Mouse (Mus musculus) forebrain, embryonic 12.5 days (tissue): ENCODE measurements at regions not wholly inside any gene's neighbourhood (a gene's known extent, or its start where the extent isn't known, plus 50 kb on each side); places are given as distances from the start of the nearest gene placed in this dataset.
"Not testable (repeated sequence)": the region's sequence is repeated elsewhere in the genome, so short reads cannot be mapped to it uniquely, and the experiment has no call there.

Experiments used
- ATAC-seq: fragments of 200-750 bp; cut with Nextera tagmentation; 2 replicates; pipeline ENCODE4 v1.8.0; 2017; ENCODE audit warnings: moderate TSS enrichment; ENCODE audit not compliant: low FRiP score
- H3K27ac ChIP-seq: fragments of 300-500 bp; sonication (generic); 2 replicates; pipeline ENCODE4 v1.5.1; 2016; ENCODE audit warnings: mild to moderate bottlenecking
- H3K27me3 ChIP-seq: fragments of 300-500 bp; sonication (generic); 2 replicates; pipeline ENCODE4 v1.6.1; 2016; ENCODE audit warnings: mild to moderate bottlenecking
- H3K36me3 ChIP-seq: fragments of 300-500 bp; sonication (generic); replicated peaks from 2 replicates; pipeline ENCODE4 v1.6.1; 2016; ENCODE audit warnings: mild to moderate bottlenecking
- H3K4me1 ChIP-seq: fragments of 300-500 bp; sonication (generic); 2 replicates; pipeline ENCODE4 v1.6.1; 2016
- H3K4me2 ChIP-seq: fragments of 300-500 bp; sonication (generic); 2 replicates; pipeline ENCODE4 v1.6.1; 2016; ENCODE audit warnings: mild to moderate bottlenecking, moderate library complexity
- H3K4me3 ChIP-seq: fragments of 300-500 bp; sonication (generic); replicated peaks from 2 replicates; pipeline ENCODE4 v1.5.1; 2016; ENCODE audit warnings: mild to moderate bottlenecking
- H3K9ac ChIP-seq: fragments of 300-500 bp; sonication (generic); 2 replicates; pipeline ENCODE4 v1.6.1; 2016; ENCODE audit warnings: mild to moderate bottlenecking
- H3K9me3 ChIP-seq: fragments of 300-500 bp; sonication (generic); 2 replicates; pipeline ENCODE4 v1.6.1; 2016
- WGBS: fragments of 180-500 bp; shearing (Covaris S2); methylation state at CpG from one replicate; pipeline ENCODE4 v1.1.7; 2016; 5-methylcytosine and 5-hydroxymethylcytosine counted together

DNA sequence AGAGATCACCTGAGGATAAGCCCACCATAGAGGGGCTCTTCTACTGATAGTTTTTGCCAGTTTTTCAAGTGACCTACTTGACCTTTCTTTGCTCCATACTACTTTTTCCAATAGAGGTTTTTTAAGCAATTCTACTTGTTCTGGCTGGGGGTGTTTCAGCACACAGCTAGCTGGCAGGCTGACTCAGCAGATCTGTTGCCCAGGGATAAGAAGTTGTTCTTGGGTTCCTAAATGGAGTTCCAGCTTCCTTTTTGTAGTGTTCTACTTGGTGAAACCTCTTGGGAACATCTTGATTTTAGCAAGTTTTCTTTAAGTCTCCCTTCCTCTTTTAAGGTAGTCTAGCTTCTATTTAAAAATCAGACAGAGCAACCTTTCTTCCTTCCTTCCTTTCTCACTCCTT is 61.0 kb downstream of the 4930474N05Rik start:
- H3K9me3 ChIP-seq: no peaks in the 10 kb centered on the region
- no peak for ATAC-seq
- H3K4me1 ChIP-seq: no peaks in the 10 kb centered on the region
- H3K27me3 ChIP-seq: no peaks in the 10 kb centered on the region
- no peaks in the 10 kb centered on the region for H3K36me3 ChIP-seq
- no peak overlapping the region for H3K27ac ChIP-seq
- no peak overlapping the region for H3K4me2 ChIP-seq
- H3K9ac ChIP-seq: no peak overlapping the region
- H3K4me3 ChIP-seq: no peak overlapping the region

DNA sequence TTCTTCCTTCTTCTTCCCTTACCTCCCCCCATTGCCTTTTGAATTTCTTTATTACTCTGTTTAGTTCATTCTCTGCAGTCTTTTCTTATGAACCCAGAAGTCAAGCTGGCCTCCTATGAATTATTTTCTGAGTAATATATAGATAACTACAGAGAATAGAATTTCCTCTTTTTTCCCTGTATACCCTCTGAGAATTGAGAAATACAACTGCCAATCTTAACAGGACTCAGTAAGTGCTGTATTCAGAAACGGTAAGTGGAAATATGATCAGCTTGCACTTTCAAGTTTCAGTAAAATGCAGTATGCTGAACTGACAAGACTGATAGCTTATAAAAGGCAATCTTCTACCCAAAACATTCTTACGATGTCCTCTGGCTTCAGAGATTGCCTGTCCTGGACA is 61.5 kb downstream of the 4930474N05Rik start:
- Histone ChIP-seq H3K27me3 (no peaks in the 10 kb centered on the region), H3K36me3 (no peaks in the 10 kb centered on the region), H3K9ac (no peak overlapping the region), H3K4me3 (no peak overlapping the region), H3K4me2 (no peak overlapping the region), H3K4me1 (no peaks in the 10 kb centered on the region), H3K9me3 (no peaks in the 10 kb centered on the region), H3K27ac (no peak overlapping the region)
- ATAC-seq: no peak
- 82% methylated on average over 2 of the region's 2 CpGs for WGBS

GRCm38 (mm10) chr14:36183701-36184100 is 89.0 kb downstream of the 4930474N05Rik start:
- Histone ChIP-seq H3K4me2 (no peak overlapping the region), H3K4me1 (no peaks in the 10 kb centered on the region), H3K36me3 (no peaks in the 10 kb centered on the region), H3K4me3 (no peak overlapping the region), H3K27me3 (no peaks in the 10 kb centered on the region), H3K9ac (no peak overlapping the region), H3K27ac (no peak overlapping the region), H3K9me3 (no peaks in the 10 kb centered on the region)
- 44% methylated on average over 1 of the region's 1 CpGs for WGBS
- no peak for ATAC-seq

DNA sequence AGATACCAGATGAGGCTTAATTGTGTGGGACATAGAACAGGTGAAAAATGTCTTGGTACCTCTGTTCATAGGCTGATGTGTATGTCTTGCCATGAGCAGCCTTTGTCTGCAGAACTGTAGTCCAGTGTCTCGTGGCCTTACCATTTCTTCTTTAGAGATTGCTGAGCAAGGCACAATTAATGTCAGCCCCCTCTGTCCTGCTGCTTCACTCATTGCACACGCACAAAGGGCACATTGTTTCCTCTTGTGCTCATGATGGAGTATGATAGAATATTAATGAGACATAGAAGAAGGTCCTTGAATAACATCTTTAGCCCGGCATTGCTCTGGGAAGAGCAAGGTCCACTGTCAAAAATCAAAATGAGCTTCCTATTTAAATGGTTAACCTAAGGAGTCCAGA is 101.8 kb downstream of the 4930474N05Rik start:
- WGBS: 49% methylated on average over 3 of the region's 3 CpGs
- Histone ChIP-seq H3K27ac (no peak overlapping the region), H3K9ac (no peak overlapping the region)

GRCm38 (mm10) chr14:36198396-36198795 is 103.7 kb downstream of the 4930474N05Rik start:
- Histone ChIP-seq H3K9me3 (no peaks in the 10 kb centered on the region), H3K36me3 (no peaks in the 10 kb centered on the region), H3K9ac (no peak overlapping the region), H3K4me1 (0 out of 2 replicates have a peak, but pooled peaks cover 3% of the 10 kb centered on the region), H3K4me3 (no peak overlapping the region), H3K27ac (no peak overlapping the region), H3K27me3 (no peaks in the 10 kb centered on the region), H3K4me2 (no peak overlapping the region)
- no peak for ATAC-seq
- WGBS: 97% methylated on average over 5 of the region's 5 CpGs

More for the DNA sequence above, 101.8 kb downstream of the 4930474N05Rik start:
- H3K36me3 ChIP-seq: no peaks in the 10 kb centered on the region
- no peaks in the 10 kb centered on the region for H3K27me3 ChIP-seq
- no peak overlapping the region for H3K4me3 ChIP-seq
- H3K4me2 ChIP-seq: no peak overlapping the region
- H3K9me3 ChIP-seq: no peaks in the 10 kb centered on the region
- 0 out of 2 replicates have a peak, but pooled peaks cover 3% of the 10 kb centered on the region for H3K4me1 ChIP-seq
- no peak for ATAC-seq

DNA sequence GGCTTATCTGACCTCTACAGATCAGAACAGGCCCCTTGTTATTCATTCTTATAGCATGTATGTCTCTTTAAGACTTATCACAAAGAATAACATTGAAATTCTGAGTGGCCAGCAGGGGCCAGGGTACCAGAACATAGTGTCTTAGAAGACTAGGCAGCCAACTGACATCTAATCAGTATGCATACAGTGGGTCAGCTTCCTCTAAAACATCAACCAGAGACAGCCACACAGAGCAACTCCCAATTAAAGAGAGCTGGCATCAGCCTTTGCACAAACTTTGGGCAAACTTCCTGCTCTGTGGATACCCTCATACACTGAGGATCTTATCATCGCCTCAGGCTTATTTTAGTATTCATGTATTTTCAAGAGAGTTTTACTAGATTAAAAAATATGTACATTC is 109.1 kb downstream of the 4930474N05Rik start:
- ATAC-seq: no peak
- Histone ChIP-seq H3K9ac (no peak overlapping the region), H3K9me3 (no peaks in the 10 kb centered on the region), H3K27me3 (no peaks in the 10 kb centered on the region), H3K27ac (no peak overlapping the region), H3K4me1 (no peaks in the 10 kb centered on the region), H3K36me3 (no peaks in the 10 kb centered on the region), H3K4me2 (no peak overlapping the region), H3K4me3 (no peak overlapping the region)
- WGBS: 97% methylated on average over 1 of the region's 1 CpGs

GRCm38 (mm10) chr14:36212830-36213229 is 118.1 kb downstream of the 4930474N05Rik start:
- Histone ChIP-seq H3K4me2 (no peak overlapping the region), H3K4me1 (no peaks in the 10 kb centered on the region), H3K27me3 (no peaks in the 10 kb centered on the region), H3K4me3 (no peak overlapping the region), H3K36me3 (no peaks in the 10 kb centered on the region), H3K27ac (no peak overlapping the region), H3K9me3 (no peaks in the 10 kb centered on the region), H3K9ac (no peak overlapping the region)
- ATAC-seq: peak; percentile 68; the same call in 1 of the 2 replicates
- 29% methylated on average over 4 of the region's 4 CpGs for WGBS

DNA sequence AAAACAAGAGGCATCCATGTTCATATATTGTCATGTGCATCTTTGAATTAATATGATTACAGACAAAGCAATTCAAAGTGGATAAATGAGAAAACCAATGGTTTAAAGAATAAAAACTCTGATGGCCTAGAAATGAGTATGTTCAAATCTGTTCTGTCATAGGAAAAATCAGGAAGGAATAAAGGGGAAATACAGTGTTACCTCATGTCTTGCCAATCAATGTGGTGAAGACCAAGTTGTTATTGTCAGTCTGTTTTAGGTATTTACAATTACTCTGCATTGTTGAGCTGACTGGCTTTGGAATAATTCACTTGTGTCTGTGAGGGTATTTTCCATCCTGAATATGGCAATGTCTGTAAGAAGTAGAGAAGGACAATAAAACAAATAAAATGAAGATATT is 151.1 kb downstream of the 4930474N05Rik start:
- no peak overlapping the region for H3K4me2 ChIP-seq
- no peaks in the 10 kb centered on the region for H3K9me3 ChIP-seq
- no peak for ATAC-seq
- H3K27ac ChIP-seq: no peak overlapping the region
- no peak overlapping the region for H3K9ac ChIP-seq
- H3K27me3 ChIP-seq: no peaks in the 10 kb centered on the region
- no peaks in the 10 kb centered on the region for H3K36me3 ChIP-seq
- H3K4me1 ChIP-seq: no peaks in the 10 kb centered on the region
- no peak overlapping the region for H3K4me3 ChIP-seq

DNA sequence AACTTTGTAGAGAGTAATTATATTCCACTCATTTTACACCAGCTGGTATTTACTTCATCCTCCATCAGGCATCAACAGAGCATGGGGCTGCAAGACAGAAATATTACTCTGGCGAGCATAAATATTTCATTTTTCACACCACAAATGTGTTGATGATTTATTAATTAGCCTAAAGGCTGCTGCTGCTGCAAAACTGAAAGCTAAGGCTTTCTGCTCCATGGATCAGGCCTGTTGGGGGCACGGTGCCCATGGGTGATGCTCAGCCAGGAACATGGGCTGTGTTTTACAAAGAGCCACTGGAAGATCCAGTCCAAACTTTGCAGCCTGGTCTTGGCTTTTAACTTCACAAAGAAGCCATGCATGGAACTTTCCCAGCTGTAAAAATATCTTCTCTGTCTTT is 167.4 kb downstream of the 4930474N05Rik start:
- Histone ChIP-seq H3K27me3 (no peaks in the 10 kb centered on the region), H3K4me3 (no peak overlapping the region), H3K9me3 (no peaks in the 10 kb centered on the region), H3K4me2 (no peak overlapping the region), H3K9ac (no peak overlapping the region), H3K27ac (no peak overlapping the region), H3K4me1 (no peaks in the 10 kb centered on the region), H3K36me3 (no peaks in the 10 kb centered on the region)
- no peak for ATAC-seq
- WGBS: 64% methylated on average over 2 of the region's 2 CpGs

GRCm38 (mm10) chr14:36283825-36284414 is 189.2 kb downstream of the 4930474N05Rik start:
- Histone ChIP-seq H3K9me3 (no peaks in the 10 kb centered on the region), H3K4me1 (no peaks in the 10 kb centered on the region), H3K4me2 (no peak overlapping the region), H3K9ac (no peak overlapping the region), H3K36me3 (no peaks in the 10 kb centered on the region), H3K27me3 (no peaks in the 10 kb centered on the region), H3K4me3 (no peak overlapping the region), H3K27ac (no peak overlapping the region)
- WGBS: 84% methylated on average over 1 of the region's 1 CpGs
- ATAC-seq: no peak

- Histone ChIP-seq H3K27me3 (no peaks in the 10 kb centered on the region), H3K27ac (no peak overlapping the region), H3K9me3 (no peaks in the 10 kb centered on the region), H3K9ac (no peak overlapping the region), H3K4me1 (no peaks in the 10 kb centered on the region), H3K36me3 (no peaks in the 10 kb centered on the region), H3K4me2 (no peak overlapping the region), H3K4me3 (no peak overlapping the region)
- 44% methylated on average over 1 of the region's 1 CpGs for WGBS
- no peak for ATAC-seq
These were observed 194.1 kb downstream of the 4930474N05Rik start for GRCm38 (mm10) chr14:36288697-36289286.

DNA sequence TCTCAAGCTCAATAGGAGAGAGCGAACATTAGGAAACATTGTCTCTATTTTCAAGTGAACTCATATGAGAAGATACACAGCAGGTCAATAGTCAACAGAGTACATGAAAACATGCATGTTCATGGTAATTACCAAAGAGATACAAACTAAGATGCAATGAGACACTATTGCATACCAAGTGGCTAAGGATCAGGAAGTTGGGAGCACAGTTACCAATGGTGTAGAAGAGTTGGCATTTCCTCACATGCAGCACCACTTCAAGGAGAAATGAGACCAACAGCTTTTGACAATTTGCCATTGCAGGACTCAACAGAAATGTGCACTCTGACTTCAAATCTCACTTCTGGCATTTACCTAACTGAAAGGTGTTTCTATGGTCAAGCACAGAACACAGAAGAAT is 215.6 kb downstream of the 4930474N05Rik start:
- no peaks in the 10 kb centered on the region for H3K9me3 ChIP-seq
- H3K36me3 ChIP-seq: no peaks in the 10 kb centered on the region
- H3K4me1 ChIP-seq: no peaks in the 10 kb centered on the region
- H3K4me3 ChIP-seq: no peak overlapping the region
- 96% methylated on average over 1 of the region's 1 CpGs for WGBS
- H3K27me3 ChIP-seq: no peaks in the 10 kb centered on the region
- no peak for ATAC-seq
- no peak overlapping the region for H3K27ac ChIP-seq
- H3K9ac ChIP-seq: no peak overlapping the region
- no peak overlapping the region for H3K4me2 ChIP-seq

DNA sequence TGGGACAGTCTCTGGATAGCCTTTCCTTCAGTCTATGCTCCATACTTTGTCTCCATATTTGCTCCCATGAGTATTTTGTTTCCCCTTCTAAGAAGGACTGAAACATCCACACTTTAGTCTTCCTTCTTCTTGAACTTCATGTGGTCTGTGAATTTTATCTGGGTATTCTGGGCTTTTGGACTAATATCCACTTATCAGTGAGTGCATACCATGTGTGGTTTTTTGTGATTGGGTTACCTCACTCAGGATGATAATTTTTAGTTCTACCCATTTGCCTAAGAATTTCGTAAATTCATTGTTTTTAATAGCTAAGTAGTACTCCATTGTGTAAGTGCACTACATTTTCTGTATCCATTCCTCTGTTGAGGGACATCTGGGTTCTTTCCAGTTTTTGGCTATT is 220.0 kb downstream of the 4930474N05Rik start:
- H3K4me1 ChIP-seq, H3K27ac ChIP-seq, H3K4me3 ChIP-seq, ATAC-seq, H3K36me3 ChIP-seq, H3K4me2 ChIP-seq, H3K9ac ChIP-seq, H3K9me3 ChIP-seq, H3K27me3 ChIP-seq: not testable (repeated sequence)
- WGBS: 79% methylated on average over 1 of the region's 1 CpGs
